Mouse (Mus musculus): ENCODE data around the gene Tbxas1.

GRCm38 (mm10) chr6:38902820-38903439 is 27.7 kb downstream of the Tbxas1 start:
- TF ChIP-seq CTCF (IDR thresholded peaks at IDR 0.05; ENCODE audit: borderline replicate concordance, insufficient read depth, low read depth, low read length), result no peak
- no peak for TF ChIP-seq POLR2A (IDR thresholded peaks at IDR 0.05; ENCODE audit: borderline replicate concordance, insufficient read depth, low read length)

Data from cerebellum, adult 2 months (tissue).